Mouse (Mus musculus): ENCODE results near the gene Ubox5. TPM values are rescaled to one million over a fixed set of nuclear protein-coding genes. Genes with fewer than 3 reads are reported as not detected.
"Not testable (repeated sequence)": the region's sequence is repeated elsewhere in the genome, so short reads cannot be mapped to it uniquely, and the experiment has no call there.

Gene Ubox5
- total RNA-seq (2021): 10 to 100 TPM in 1 of 2 experiments, 1 to 10 TPM in 1; 9.3 to 11.2 TPM
- long read RNA-seq, partial matches to known transcripts: 6 of 41 reads
- long read RNA-seq, other reads (novel, unspliced or antisense): 32 of 41 reads

DNA sequence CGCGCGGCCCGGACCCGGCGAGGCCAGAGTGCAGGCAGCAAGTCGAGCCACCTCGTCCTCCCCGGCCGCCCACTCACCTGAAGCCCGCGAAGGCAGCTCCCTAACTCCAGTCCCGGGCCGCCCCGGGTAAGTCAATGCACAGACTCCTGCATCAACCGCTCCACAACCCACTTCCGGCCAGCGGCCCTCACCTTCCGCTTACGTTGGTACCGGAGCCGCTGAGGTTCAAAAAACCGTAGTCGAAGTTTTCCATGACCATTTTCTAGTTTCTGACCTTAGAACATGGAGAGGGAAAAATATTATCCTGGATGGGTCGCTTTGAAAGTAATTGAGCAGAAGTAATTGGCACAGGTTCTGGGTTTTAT, at the start of gene Ubox5, which contains the start of gene Fastkd5:
Ubox5 (minus strand) TSS at position 200 of the 365 bp plus-strand sequence.
Fastkd5 (minus strand) TSS at position 189 of the 365 bp plus-strand sequence.
- peak; percentile 81 to 95 for DNase-seq (ENCODE audit: low spot score in 2 of 2)

DNA sequence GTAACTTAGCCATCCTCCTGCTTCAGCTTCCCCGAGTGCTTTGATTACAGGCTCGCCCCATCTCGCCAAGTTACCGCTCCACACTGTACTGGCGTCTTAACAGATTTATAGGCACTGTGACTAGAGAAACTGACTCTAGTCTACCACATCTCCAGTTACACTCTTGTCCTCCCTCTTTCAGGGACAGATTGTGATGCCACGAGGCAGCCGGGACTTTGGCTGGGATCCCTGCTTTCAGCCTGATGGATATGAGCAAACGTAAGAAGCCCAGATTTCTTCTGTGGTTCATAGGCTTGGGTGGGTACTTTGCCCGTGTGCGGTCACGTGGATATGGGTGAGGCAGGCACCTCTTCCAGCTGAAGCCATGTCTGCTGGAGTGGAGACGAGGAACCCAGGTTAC, 49.3 kb upstream of the Ubox5 start:
- peak; percentile 72 to 77 for DNase-seq (ENCODE audit: low spot score in 2 of 2)

DNA sequence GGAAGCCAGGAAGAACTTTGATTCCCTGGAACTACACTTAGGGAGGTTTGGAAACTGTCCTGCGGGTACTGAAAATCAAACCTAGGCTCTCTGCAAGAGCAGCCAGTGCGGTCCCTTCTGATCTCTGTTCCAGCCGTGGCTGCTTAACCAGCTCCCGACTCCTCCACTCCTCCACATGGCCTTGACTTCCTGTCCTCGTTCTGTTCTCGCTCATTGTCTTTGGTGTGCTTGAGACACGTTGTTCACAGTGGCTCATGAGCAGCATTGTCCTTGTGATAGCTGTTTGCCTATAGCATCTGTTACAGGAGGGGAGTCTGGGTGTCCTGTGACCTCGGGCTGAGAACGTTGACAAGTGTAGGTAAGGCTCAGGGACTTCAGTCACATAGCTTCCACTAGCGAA, 47.4 kb upstream of the Ubox5 start:
- DNase-seq (ENCODE audit: low spot score in 2 of 2): no peak

DNA sequence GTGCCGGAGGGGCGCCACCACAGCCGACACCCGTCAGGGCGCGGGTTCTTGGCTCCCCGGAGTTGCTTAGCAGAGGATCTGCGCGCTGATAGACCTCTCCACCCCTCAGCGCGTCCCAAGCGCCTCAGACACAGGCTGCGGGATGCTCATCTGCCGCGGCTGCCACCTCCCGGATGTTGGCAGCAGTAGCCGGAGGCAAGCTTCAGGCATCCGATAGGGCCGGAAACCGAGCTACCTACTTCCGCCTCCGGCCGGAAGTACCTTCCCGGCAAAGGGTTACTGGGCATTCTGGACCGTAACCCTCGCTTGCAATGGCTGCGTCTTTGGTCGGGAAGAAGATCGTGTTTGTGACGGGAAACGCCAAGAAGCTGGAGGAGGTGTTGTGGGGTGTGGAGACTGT, 37.7 kb upstream of the Ubox5 start, which contains the start of gene Itpa:
Itpa (plus strand) TSS at position 52 of the 400 bp plus-strand sequence.
- peak; percentile 86 to 91 for DNase-seq (ENCODE audit: low spot score in 2 of 2)

DNA sequence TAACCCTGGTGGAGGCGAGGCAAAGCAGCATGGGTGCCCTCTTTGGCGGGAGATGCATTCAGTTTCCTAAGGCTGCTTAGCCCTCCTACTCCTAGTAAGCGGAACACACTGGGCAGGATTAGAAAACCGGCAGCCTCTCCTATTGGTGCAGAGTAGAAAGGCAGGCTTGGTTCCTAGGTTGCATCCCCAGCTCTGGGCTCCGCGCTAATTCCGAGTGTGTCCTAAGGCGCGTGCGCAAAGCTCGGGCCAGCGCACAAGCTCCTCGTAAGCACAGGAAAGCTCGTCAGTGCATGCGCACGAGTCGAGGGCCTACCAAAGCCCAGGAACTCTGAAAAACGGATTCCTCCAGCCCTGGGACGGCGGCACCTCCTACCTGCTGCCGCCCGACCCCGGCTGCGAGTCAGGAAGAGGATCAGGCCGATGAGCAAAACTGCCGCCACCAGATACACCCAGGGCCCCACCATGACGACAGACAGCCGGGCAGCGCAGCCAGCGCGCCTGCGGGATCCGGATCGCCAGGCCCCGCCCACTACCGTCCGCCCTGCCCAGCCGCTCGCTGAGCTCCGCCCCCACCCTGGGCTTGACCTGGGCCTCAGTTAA, 34.4 kb upstream of the Ubox5 start, which contains the start of gene Ddrgk1:
Ddrgk1 (minus strand) TSS at position 558 of the 600 bp plus-strand sequence.
- DNase-seq (ENCODE audit: low spot score in 2 of 2): peak; percentile 95 to 97

DNA sequence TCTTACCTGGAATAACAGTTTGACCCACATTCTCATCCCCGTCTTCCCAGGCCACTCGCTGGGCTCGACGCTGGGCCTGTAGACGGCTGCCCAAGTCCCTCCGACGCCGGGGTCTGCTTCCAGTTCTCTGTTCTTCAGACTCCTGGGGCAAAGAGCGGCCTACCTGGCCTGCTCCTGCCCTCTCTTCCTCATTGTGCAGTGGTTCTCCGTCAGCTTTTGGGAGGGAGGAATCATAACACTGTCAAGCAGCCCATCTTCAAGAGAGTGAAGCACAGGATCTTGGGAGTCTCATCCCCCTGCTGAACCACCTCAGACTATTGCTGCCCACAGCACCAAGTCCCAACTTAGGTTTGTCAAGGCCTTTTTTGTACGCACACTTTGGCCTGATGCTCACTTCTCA, 33.5 kb upstream of the Ubox5 start:
- no peak for DNase-seq (ENCODE audit: low spot score in 2 of 2)

DNA sequence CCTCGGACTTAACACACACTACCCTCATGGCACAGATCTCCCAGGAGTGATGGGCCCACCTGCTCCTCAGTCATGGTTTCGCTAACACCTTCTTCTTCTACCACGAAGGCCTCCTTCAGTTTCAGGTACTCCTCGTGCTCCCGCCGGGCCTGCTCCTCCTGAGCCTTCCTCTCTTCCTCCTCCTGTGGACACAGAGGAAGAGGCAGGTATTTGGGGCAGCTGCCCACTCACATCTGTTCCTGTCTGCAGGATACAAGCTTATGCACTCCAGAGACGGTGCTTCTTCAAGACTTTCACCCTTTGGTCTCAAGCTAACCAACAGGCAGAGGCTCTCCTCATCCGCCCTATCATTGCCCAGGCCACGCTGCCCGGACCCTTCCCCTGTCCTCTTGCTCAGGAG, 28.7 kb upstream of the Ubox5 start:
- no peak for DNase-seq (ENCODE audit: low spot score in 2 of 2)

DNA sequence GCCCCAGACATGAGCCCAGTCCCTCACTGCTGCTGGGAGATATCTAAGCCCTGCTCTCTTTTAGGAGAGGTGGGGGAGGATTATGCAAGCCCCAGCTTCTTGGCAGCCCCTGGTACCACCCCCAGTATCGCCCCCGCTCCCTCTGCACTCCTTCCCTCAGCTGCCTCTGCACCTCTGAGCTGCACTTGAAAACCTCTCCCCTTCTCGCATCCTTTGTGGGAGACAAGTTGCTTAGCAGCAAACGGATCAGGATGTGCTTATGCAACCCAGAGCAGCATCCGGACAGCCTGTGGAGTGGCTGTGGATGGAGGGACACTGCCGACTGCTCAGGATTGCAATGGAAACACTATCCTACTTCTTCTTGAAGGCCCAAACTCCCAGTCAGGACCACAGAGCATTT, 27.7 kb upstream of the Ubox5 start:
- peak; percentile 87 to 94 for DNase-seq (ENCODE audit: low spot score in 2 of 2)

DNA sequence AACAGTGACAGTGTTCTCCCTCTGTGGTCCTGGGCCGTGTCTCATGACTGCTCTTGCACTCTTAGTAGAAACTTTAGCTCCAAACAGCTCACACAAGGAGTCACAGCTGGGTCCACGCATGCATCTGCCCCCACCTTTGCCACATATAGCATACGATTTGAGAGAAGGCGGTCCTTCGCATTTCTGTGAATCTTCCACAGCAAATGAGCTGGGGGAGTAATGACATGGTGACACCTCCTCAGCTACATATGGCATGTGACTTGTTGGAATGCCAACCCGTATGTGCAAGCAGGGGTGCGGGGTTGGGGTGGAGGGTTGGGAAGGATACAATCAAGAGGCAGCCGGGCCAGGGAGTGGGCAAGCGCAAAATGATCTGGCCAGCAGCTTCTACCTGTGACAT, 26.7 kb upstream of the Ubox5 start:
- peak in 1 of 2 experiments; percentile 75 for DNase-seq (ENCODE audit: low spot score in 2 of 2)

DNA sequence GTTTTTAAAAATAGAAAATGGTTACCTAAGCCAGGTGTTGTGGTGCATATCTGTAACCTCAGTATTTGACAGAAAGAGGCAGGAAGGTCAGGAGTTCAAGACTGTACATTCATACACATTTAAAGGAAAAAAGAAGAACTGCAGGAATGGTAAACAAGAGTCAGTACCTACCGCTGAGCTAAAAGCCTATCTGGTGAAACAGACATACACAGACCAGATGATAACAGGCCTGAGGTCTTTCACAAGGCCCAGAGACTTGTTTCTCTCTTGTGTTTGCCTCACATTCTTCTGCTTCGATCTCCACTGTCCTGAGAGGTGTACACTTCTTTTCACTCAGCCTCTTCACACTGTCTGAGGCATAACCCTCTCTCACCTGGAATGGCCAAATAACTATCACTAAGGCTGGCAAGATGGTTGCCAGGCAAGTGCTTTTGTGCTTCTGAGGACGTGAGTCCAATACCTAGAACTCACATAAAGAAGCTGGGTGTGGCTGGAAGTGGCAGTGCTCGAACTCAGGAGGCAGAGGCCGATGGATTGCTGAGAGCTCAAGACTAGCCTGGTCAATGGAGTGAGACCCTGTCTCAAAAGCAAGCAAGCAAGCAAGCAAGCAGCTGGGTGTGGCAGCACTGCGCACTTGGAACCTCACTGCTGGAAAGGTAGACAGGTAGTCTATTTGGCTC, 26.0 kb upstream of the Ubox5 start:
- no peak for DNase-seq (ENCODE audit: low spot score in 2 of 2)

DNA sequence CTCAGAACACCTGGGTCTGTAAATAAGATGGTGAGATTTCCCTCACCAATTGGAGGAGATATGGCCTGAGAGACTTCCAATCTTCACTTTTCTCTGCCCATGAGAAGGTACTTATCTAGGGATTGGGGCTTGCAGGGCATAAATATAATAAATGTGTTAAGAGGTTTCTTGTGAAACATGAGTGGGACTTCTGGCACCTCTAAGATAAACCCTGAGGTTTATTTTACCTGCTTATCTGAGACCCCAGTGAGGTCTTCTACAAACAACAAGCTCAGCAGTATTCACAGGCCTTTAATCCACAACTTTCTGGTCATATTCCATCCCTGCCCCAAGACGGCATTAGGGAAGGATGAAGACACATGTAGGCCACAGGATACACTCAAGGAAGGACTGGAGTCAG, 23.9 kb upstream of the Ubox5 start:
- no peak for DNase-seq (ENCODE audit: low spot score in 2 of 2)

DNA sequence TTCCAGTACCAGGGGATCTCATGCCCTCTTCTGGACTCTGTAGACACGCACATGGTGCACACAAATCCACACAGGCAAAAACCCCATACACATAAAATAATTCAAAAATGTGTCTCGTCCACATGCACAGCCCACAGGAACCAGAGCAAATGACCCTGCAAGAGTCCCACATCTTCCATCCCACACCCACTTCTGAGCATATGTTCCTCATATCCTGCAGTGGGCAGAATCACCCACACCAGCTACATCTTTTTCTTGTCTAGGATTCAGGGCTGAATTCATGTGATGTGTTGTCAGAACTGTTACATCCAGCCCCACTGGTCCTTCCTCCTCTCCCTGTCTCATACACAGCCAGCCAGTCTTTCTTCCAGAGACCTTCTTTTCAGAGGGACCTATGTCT, 23.5 kb upstream of the Ubox5 start:
- no peak for DNase-seq (ENCODE audit: low spot score in 2 of 2)

DNA sequence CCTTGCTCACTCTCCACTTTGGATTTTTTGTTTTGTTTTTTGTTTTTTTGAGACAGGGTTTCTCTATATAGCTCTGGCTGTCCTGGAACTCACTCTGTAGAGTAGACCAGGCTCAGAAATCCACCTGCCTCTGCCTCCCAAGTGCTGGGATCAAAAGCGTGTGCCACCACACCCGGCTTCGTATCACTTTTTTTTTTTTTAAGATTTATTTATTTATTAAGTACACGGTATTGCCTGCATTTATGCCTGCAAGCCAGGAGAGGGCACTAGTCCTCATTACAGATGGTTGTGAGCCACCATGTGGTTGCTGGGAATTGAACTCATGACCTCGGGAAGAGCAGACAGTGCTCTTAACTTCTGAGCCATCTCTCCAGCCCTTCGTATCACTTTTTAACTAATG, 19.2 kb upstream of the Ubox5 start:
- DNase-seq (ENCODE audit: low spot score in 2 of 2): not testable (repeated sequence)

DNA sequence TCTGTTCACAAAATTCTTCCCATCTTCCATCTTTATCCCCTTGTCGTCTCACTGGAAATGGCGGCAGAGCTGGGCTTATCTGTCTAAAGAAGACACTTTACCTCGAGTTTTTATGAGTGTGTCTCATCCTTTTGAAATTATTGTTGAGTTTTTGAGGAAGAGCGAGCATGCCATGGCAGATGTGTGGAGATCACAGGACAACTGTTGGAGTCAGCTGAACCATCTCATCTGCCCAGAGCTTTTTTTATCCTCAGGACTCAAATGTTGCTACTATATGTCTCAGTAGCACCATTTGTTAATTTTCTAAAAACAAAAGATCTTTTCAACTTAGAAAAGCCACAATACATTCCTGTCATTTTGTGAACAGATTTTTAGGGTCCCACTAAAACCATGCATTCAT, 15.4 kb upstream of the Ubox5 start:
- no peak for DNase-seq (ENCODE audit: low spot score in 2 of 2)

DNA sequence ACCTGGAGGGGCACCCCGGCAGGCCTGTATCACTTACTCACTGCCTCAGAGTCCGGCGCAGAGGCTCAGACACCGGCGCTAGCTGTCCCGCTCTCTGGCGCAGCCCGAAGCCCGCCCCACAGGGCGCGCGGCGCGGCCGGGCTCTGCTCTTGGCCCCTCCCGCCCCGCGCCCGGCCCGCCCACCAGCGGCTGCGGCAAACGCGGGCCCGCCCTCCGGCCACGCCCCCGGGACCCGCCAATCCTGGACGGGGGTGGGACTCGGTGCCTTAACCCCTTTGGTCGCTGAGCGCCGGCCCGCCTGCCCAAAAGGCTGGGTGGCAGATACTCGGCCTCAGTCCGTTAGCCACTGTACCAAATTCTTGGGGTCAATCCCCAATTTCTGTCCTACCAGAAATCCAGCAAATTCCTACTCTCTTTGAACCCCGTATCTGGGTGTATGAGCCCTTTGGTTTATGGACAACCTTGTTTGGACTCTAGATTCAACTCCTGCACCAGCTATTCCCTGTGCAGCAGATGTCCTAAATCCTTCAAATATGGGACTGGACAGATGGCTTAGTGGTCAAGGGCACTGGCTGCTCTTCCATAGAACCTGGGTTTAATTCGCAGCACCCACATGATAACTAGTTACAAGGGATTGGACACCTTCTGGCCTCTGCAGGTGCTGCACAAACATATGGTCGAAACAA, 13.0 kb upstream of the Ubox5 start, which contains the start of gene Lzts3:
Lzts3 (minus strand) TSS at position 120 of the 686 bp plus-strand sequence.
- DNase-seq (ENCODE audit: low spot score in 2 of 2): peak; percentile 91 to 92

DNA sequence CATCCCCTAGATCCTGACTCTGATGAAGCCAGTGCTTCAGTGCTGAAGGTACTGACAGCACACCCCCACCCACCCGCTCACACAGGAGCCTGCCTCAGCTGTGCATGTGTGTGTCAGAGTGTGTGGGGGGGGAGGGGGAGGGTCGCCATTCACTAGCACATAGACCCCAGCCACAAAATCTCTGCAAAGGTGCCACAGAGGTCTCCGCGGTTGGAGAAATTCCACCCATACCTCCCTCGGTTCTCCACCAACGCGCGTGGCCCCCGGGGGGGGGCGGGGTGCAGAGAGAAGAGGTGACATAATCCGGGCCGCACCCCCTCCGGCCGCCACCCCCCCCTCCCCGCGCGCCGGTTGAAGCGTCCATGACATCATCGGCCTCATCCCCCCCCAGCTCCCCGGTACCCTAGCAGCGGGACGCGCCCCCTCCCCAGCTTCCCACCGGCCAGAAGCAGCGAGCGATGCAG, 12.4 kb upstream of the Ubox5 start:
- no peak for DNase-seq (ENCODE audit: low spot score in 2 of 2)

DNA sequence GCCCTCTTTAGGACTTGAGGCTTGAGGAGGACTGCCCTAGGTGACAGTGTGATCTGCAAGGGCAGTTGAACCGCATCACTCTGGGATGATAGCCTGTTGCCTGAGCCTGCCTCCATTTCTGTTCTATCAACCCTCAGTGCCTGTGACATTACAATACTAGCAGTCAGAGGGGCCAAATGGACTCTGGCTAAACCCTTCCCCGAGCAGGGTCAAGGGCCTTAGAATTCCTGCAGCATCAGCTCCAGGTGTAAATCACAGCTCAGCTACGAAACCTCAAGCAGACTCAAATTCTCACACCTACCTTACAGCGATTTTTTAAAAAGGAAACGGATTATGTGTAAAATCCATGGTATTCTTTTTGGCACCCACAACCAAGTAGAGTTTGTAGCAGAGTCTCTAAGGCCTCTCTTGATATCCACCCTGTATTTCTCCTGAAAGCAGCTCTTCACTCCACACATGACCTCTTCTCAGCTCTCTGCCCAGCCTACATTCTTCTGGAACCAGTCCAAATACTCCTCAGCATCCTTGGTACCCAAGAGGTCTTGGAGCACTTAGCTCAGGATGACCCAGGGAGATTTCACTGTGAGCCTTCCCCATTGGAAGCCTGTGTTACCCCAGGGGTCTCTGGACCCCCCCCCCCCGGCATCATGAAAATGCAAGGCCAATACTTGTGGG, 11.7 kb upstream of the Ubox5 start:
- DNase-seq (ENCODE audit: low spot score in 2 of 2): no peak

DNA sequence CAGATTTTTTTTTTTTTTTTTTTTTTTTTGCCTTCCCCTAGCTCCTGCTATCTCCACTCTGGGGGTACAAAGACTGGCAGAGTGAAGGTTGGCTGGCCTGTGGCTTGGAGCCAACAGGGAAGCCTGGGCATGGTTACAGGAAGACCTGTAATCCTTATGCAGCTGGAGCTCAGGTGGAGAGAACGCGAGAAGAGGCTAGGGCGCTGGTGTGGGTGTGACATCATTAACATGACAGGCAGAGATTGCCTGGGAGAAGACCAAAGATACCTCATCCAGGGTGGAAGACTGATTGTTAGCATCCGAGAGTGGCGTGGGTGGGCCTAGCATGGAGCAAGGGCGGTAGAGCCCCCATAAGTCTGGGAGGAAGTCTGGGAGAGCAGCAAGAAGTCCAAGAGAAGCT, 9.4 kb upstream of the Ubox5 start:
- DNase-seq (ENCODE audit: low spot score in 2 of 2): no peak

DNA sequence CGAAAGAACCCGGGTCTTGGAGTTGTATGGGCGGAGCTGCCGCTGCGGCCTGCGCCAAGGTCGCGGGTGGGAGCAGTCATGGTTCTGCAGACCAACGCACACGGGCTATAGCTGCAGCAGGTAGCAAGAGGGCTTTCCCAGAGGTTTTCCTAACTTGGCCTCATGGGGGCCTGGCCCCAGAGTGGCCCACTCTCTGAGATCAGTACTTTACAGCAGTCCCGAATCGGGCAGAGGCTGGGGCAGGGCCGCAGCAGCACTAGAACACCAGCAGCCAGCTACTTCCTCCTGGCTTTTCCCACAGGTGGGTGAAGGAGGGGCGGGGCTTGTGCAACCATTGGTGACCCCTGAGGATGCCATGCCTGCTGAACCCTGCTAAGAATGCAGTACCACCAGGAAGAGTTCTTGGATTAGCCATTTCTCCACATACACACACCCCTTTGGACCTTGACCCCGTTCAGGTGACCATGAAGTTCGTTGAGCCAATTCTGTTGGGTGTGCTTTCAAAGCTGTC, 8.3 kb upstream of the Ubox5 start:
- DNase-seq (ENCODE audit: low spot score in 2 of 2): no peak

DNA sequence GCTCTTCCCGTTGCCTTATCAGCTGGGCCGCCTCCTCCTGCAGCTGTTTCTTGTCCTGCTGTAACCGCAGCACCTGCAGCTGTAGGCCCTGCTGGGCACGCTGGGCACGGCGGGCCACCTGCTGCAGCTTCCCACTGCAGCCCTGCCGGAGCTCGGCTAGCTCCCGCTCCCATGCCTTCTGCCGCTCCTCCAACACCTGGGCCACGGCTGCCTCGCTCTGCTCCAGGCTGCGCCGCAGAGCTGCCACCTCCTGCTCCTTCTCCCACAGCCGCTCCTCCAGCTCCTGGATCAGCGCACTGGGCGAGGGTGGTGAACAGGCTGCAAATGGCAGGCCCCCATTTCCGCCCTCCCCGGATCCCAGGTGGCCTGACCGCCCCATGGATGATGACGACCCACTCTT, 6.0 kb upstream of the Ubox5 start:
- DNase-seq (ENCODE audit: low spot score in 2 of 2): no peak

DNA sequence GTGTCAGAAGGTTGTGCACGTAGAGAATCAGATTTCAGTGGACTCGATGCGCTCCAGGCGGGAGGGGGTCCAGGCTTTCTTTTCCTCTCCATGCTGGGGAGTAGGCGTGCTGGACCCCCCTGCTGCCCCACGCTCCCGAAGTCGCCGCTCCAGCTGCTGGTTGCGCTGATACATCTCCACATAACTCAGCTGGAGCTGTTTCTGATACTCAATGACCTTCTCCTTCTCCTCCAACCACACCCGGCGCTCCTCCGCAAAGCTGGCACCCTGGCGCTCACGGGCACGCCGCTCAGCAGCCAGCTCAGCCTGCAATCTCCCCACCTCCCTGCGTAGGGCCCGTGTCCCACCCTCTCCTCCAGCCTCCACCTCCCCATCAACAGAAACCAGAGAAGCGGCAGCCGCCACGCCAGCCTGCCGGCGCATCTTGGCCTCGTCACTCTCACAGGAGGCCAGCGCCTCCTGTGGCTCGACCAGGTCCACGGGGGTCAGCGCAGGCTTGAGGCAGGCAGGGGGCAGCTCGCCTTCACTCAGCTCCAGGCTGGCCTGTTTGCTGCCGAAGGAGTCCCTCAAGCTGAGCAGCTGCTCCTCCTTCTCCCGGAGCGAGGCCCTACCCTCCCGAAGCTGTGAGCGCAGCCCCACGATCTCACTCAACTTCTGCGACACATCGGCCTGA, 5.0 kb upstream of the Ubox5 start:
- no peak for DNase-seq (ENCODE audit: low spot score in 2 of 2)
